Mouse (Mus musculus): ENCODE results near the gene Ppp2r5c.

Gene Ppp2r5c

GRCm38 (mm10) chr12:110446290-110447170, at the start of gene Ppp2r5c:
Gene Ppp2r5c, plus strand, starts transcription at chr12:110447120.
- peak; percentile 96 for DNase-seq

GRCm38 (mm10) chr12:110398351-110398750, 48.6 kb upstream of the Ppp2r5c start:
- DNase-seq, result peak; percentile 77

GRCm38 (mm10) chr12:110399161-110399560, 47.8 kb upstream of the Ppp2r5c start:
- DNase-seq, result no peak

- DNase-seq, result no peak
These were observed 46.0 kb upstream of the Ppp2r5c start for GRCm38 (mm10) chr12:110400936-110401335.

GRCm38 (mm10) chr12:110401871-110402270, 45.0 kb upstream of the Ppp2r5c start:
- no peak for DNase-seq

- peak; percentile 39 for DNase-seq
These were observed 30.7 kb upstream of the Ppp2r5c start for GRCm38 (mm10) chr12:110416244-110416643.

GRCm38 (mm10) chr12:110417023-110417986, 29.6 kb upstream of the Ppp2r5c start:
- peak; percentile 43 for DNase-seq

GRCm38 (mm10) chr12:110417987-110418734, 28.8 kb upstream of the Ppp2r5c start:
- DNase-seq, result peak; percentile 16

- DNase-seq, result peak; percentile 82
These were observed 28.1 kb upstream of the Ppp2r5c start for GRCm38 (mm10) chr12:110418735-110419350.

- DNase-seq, result no peak
These were observed 27.0 kb upstream of the Ppp2r5c start for GRCm38 (mm10) chr12:110419879-110420278.

GRCm38 (mm10) chr12:110421361-110421760, 25.6 kb upstream of the Ppp2r5c start:
- DNase-seq, result no peak

- DNase-seq, result no peak
These were observed 22.8 kb upstream of the Ppp2r5c start for GRCm38 (mm10) chr12:110424008-110424704.

- no peak for DNase-seq
These were observed 20.4 kb upstream of the Ppp2r5c start for GRCm38 (mm10) chr12:110426417-110427010.

- DNase-seq, result no peak
These were observed 17.5 kb upstream of the Ppp2r5c start for GRCm38 (mm10) chr12:110429340-110429973.

- DNase-seq, result peak; percentile 15
These were observed 16.9 kb upstream of the Ppp2r5c start for GRCm38 (mm10) chr12:110429990-110430389.

GRCm38 (mm10) chr12:110431805-110432204, 15.1 kb upstream of the Ppp2r5c start:
- DNase-seq, result peak; percentile 11

GRCm38 (mm10) chr12:110436638-110437366, 10.1 kb upstream of the Ppp2r5c start:
- DNase-seq, result no peak

GRCm38 (mm10) chr12:110437367-110437703, 9.6 kb upstream of the Ppp2r5c start:
- DNase-seq, result peak; percentile 60

GRCm38 (mm10) chr12:110438367-110438973, 8.4 kb upstream of the Ppp2r5c start:
- peak; percentile 46 for DNase-seq
